Mouse (Mus musculus): ENCODE results near the gene Nkg7. TPM values are rescaled to one million over a fixed set of nuclear protein-coding genes. Genes with fewer than 3 reads are reported as not detected.
A peak's percentile ranks its signal among the peaks of the same experiment; 100 is the strongest.

The Nkg7 gene
- total and polyA plus RNA-seq, 2 experiments, result 1.1 to 2.5 TPM

DNA sequence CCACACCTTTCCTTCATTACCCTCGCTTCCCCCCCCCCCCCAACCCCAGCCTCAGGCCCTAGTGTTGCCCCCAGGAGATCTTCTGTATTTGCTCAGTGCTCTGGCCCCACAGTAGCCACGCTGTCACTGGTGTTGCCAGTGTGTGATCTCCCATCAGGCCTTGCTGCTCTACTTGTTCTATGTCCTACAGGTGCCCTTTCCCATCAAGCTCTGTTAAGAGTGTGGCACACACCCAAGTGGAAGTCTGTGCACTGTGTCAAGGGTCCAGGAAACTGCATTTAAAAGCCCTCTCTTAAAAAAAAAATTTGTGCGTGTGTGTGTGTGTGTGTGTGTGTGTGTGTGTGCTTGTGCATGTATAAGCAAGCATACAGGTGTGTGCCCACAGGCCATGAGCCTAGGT, 11.4 kb downstream of the Nkg7 start:
- H3K27me3 ChIP-seq (ENCODE audit: control insufficient read depth, insufficient read depth, low read length), result no peaks in the 10 kb centered on the region
- peak; percentile 46 for DNase-seq (ENCODE audit: extremely low read depth, low read depth, low spot score)
- H3K9ac ChIP-seq (ENCODE audit: low read depth, low read length), result no peak overlapping the region
- no peak overlapping the region for H3K4me3 ChIP-seq (ENCODE audit: insufficient read depth, low read depth, low read length)
- H3K36me3 ChIP-seq (ENCODE audit: control insufficient read depth, insufficient read depth, low read length), result no peaks in the 10 kb centered on the region; the same call in 1 of the 2 replicates
- H3K27ac ChIP-seq (replicated peaks; ENCODE audit: insufficient read depth, low read depth, low read length), result no peak overlapping the region
- H3K79me2 ChIP-seq (ENCODE audit: control insufficient read depth, insufficient read depth, low read length), result peaks cover 25% of the 10 kb centered on the region; the same call in 1 of the 2 replicates
- WGBS, result 43% methylated on average over 2 of the region's 3 CpGs
- H3K4me1 ChIP-seq (ENCODE audit: control insufficient read depth, insufficient read depth, low read length), result peaks cover 49% of the 10 kb centered on the region
- TF ChIP-seq CTCF (IDR thresholded peaks at IDR 0.05; ENCODE audit: low read depth, low read length) (no peak), POLR2A (IDR thresholded peaks at IDR 0.05; ENCODE audit: extremely low read depth, insufficient read depth, low read length) (no peak)

DNA sequence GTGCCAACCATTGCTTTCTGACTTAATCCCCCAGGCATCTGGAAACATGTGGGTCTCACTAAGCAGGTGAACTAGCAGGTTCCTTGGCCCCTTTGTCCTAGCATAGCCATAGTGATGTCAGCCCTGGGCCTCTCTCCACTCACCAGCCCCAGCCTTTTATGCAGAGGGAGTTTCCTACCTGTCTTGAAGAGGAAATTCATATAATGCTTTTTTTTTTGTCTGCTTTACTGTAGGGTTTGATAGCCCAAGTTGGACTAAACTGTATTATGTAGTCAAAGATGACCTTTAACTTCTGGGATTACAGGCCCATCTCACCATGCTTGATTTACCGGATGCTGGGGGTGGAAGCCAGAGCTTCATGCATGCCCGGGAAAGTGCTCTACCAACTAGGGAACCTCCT, 12.9 kb downstream of the Nkg7 start:
- Histone ChIP-seq H3K27ac (replicated peaks; ENCODE audit: insufficient read depth, low read depth, low read length) (no peak overlapping the region), H3K4me1 (ENCODE audit: control insufficient read depth, insufficient read depth, low read length) (peaks cover 58% of the 10 kb centered on the region)
- 52% methylated on average over 2 of the region's 2 CpGs for WGBS

DNA sequence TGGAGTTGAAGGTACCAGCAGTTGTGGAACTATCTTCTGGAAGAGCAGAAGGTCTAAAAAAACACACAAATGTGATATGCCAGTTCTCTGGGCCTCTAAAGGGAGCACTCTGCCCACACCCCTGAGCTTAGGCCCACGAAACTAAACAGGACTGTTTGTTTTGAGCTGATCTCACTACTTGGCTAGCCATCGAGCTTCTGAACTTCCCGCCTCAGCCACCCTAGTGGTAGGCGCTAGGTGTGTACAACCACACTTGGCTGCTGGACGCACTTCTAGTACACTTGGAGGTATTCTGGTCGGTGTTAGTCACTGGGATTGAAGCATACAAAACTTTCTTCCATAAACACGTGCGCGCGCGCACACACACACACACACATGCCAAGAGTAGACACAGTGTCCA, 14.9 kb downstream of the Nkg7 start:
- H3K4me3 ChIP-seq (ENCODE audit: insufficient read depth, low read depth, low read length), result no peak overlapping the region
- TF ChIP-seq POLR2A (IDR thresholded peaks at IDR 0.05; ENCODE audit: extremely low read depth, insufficient read depth, low read length), result no peak
- TF ChIP-seq CTCF (IDR thresholded peaks at IDR 0.05; ENCODE audit: low read depth, low read length), result peak; percentile 41
- no peak overlapping the region for H3K27ac ChIP-seq (replicated peaks; ENCODE audit: insufficient read depth, low read depth, low read length)
- no peak overlapping the region for H3K9ac ChIP-seq (ENCODE audit: low read depth, low read length)
- H3K27me3 ChIP-seq (ENCODE audit: control insufficient read depth, insufficient read depth, low read length), result no peaks in the 10 kb centered on the region
- H3K4me1 ChIP-seq (ENCODE audit: control insufficient read depth, insufficient read depth, low read length), result peaks cover 47% of the 10 kb centered on the region
- WGBS, result 57% methylated on average over 11 of the region's 11 CpGs
- no peaks in the 10 kb centered on the region; the same call in 1 of the 2 replicates for H3K79me2 ChIP-seq (ENCODE audit: control insufficient read depth, insufficient read depth, low read length)
- peaks cover 18% of the 10 kb centered on the region for H3K36me3 ChIP-seq (ENCODE audit: control insufficient read depth, insufficient read depth, low read length)
- peak; percentile 70 for DNase-seq (ENCODE audit: extremely low read depth, low read depth, low spot score)

More for the DNA sequence above, 12.9 kb downstream of the Nkg7 start:
- peaks cover 17% of the 10 kb centered on the region; the same call in 1 of the 2 replicates for H3K79me2 ChIP-seq (ENCODE audit: control insufficient read depth, insufficient read depth, low read length)
- no peak for DNase-seq (ENCODE audit: extremely low read depth, low read depth, low spot score)
- H3K36me3 ChIP-seq (ENCODE audit: control insufficient read depth, insufficient read depth, low read length), result peaks cover 6% of the 10 kb centered on the region; the same call in 1 of the 2 replicates
- TF ChIP-seq CTCF (IDR thresholded peaks at IDR 0.05; ENCODE audit: low read depth, low read length) (no peak), POLR2A (IDR thresholded peaks at IDR 0.05; ENCODE audit: extremely low read depth, insufficient read depth, low read length) (no peak)
- no peak overlapping the region for H3K4me3 ChIP-seq (ENCODE audit: insufficient read depth, low read depth, low read length)
- no peaks in the 10 kb centered on the region for H3K27me3 ChIP-seq (ENCODE audit: control insufficient read depth, insufficient read depth, low read length)
- no peak overlapping the region for H3K9ac ChIP-seq (ENCODE audit: low read depth, low read length)

DNA sequence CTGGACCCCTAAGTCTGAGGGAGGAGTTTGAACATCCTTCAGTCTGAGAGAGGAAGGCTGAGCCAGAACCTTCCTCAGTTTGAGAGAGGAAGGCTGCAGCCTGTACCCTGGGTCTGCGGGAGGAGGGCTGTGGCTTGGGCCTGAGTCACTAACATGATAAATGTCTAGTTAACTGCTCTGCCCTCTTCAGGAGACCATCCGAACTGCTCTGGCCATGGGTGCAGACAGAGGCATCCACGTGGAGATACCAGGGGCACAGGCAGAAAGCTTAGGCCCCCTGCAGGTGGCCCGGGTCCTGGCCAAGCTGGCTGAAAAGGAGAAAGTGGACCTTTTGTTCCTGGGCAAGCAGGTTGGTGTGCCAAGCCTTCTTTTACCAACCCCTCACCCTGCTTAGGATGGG, 15.7 kb downstream of the Nkg7 start:
- TF ChIP-seq POLR2A (IDR thresholded peaks at IDR 0.05; ENCODE audit: extremely low read depth, insufficient read depth, low read length) (no peak), CTCF (IDR thresholded peaks at IDR 0.05; ENCODE audit: low read depth, low read length) (peak; percentile 39)
- Histone ChIP-seq H3K36me3 (ENCODE audit: control insufficient read depth, insufficient read depth, low read length) (peaks cover 24% of the 10 kb centered on the region), H3K4me3 (ENCODE audit: insufficient read depth, low read depth, low read length) (no peak overlapping the region), H3K4me1 (ENCODE audit: control insufficient read depth, insufficient read depth, low read length) (peaks cover 42% of the 10 kb centered on the region), H3K79me2 (ENCODE audit: control insufficient read depth, insufficient read depth, low read length) (no peaks in the 10 kb centered on the region; the same call in 1 of the 2 replicates), H3K9ac (ENCODE audit: low read depth, low read length) (no peak overlapping the region), H3K27me3 (ENCODE audit: control insufficient read depth, insufficient read depth, low read length) (no peaks in the 10 kb centered on the region), H3K27ac (replicated peaks; ENCODE audit: insufficient read depth, low read depth, low read length) (no peak overlapping the region)
- no peak for DNase-seq (ENCODE audit: extremely low read depth, low read depth, low spot score)
- WGBS, result 60% methylated on average over 4 of the region's 4 CpGs

DNA sequence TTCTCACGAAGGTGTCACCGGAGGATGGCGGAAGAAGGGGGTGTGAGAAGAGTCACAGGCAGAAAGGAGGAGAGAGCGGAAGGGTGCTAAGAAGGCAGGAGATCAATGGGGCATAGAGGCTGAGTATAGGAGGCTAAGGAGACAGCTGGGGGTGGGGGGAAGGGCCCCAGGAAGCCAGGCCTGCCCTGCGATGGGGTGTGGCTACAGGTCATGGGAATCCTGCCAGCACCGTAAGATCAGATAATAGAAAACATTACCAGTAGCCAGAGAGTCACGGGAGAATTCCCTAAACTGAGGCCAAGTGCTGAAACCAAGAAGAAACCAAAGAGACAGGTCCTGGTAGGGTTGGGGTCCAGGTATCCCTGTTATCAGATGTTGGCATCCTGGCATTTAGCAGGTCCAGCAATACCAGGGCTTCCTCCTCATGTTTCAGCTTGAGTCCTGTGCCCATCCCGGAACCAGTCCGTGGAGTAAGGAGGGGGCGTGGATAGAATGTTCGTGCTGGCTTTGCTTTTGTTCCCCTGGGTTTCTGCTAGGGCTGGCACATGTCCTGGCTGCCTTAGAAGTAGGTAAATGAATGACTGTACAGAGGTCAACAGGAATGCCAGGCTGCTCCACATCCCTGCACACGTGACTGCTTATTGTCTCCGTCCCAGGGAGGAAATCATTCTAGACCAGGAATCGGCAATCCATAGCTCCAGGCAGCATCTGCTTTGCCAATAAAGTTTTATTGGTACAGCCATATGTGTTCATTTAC, 16.9 kb downstream of the Nkg7 start:
- TF ChIP-seq CTCF (IDR thresholded peaks at IDR 0.05; ENCODE audit: low read depth, low read length), result no peak
- no peak for TF ChIP-seq POLR2A (IDR thresholded peaks at IDR 0.05; ENCODE audit: extremely low read depth, insufficient read depth, low read length)
- H3K27me3 ChIP-seq (ENCODE audit: control insufficient read depth, insufficient read depth, low read length), result no peaks in the 10 kb centered on the region
- H3K4me1 ChIP-seq (ENCODE audit: control insufficient read depth, insufficient read depth, low read length), result peaks cover 34% of the 10 kb centered on the region
- no peak overlapping the region for H3K4me3 ChIP-seq (ENCODE audit: insufficient read depth, low read depth, low read length)
- WGBS, result 42% methylated on average over 14 of the region's 14 CpGs
- DNase-seq (ENCODE audit: extremely low read depth, low read depth, low spot score), result peak; percentile 78
- no peak overlapping the region for H3K9ac ChIP-seq (ENCODE audit: low read depth, low read length)
- H3K36me3 ChIP-seq (ENCODE audit: control insufficient read depth, insufficient read depth, low read length), result peaks cover 24% of the 10 kb centered on the region
- no peaks in the 10 kb centered on the region for H3K79me2 ChIP-seq (ENCODE audit: control insufficient read depth, insufficient read depth, low read length)
- H3K27ac ChIP-seq (replicated peaks; ENCODE audit: insufficient read depth, low read depth, low read length), result peak overlapping the region; percentile 42; the same call in 1 of the 2 replicates

DNA sequence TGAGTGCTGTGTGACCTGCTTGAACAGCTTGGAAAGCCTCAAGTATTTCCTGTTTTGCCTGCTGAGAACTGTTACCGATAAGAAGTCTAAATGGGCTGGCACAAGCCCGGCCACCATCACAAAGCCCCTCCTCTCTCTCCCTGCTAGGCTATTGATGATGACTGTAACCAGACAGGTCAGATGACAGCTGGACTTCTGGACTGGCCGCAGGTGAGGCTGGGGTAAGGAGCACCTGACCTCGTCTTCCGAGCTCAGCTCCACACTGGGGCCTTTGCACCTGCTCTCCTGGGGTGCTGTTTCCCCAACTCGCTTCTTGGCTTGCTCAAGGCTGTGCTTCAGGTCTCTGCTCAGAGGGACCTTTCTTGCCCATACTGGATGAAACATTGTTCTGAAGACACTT, 17.5 kb downstream of the Nkg7 start:
- H3K27ac ChIP-seq (replicated peaks; ENCODE audit: insufficient read depth, low read depth, low read length), result no peak overlapping the region
- H3K79me2 ChIP-seq (ENCODE audit: control insufficient read depth, insufficient read depth, low read length), result no peaks in the 10 kb centered on the region
- TF ChIP-seq CTCF (IDR thresholded peaks at IDR 0.05; ENCODE audit: low read depth, low read length) (no peak), POLR2A (IDR thresholded peaks at IDR 0.05; ENCODE audit: extremely low read depth, insufficient read depth, low read length) (no peak)
- DNase-seq (ENCODE audit: extremely low read depth, low read depth, low spot score), result no peak
- no peaks in the 10 kb centered on the region for H3K27me3 ChIP-seq (ENCODE audit: control insufficient read depth, insufficient read depth, low read length)
- no peak overlapping the region for H3K9ac ChIP-seq (ENCODE audit: low read depth, low read length)
- 70% methylated on average over 6 of the region's 6 CpGs for WGBS
- H3K4me1 ChIP-seq (ENCODE audit: control insufficient read depth, insufficient read depth, low read length), result peaks cover 33% of the 10 kb centered on the region
- no peak overlapping the region for H3K4me3 ChIP-seq (ENCODE audit: insufficient read depth, low read depth, low read length)
- H3K36me3 ChIP-seq (ENCODE audit: control insufficient read depth, insufficient read depth, low read length), result peaks cover 24% of the 10 kb centered on the region
